In the genomic region with DNA sequence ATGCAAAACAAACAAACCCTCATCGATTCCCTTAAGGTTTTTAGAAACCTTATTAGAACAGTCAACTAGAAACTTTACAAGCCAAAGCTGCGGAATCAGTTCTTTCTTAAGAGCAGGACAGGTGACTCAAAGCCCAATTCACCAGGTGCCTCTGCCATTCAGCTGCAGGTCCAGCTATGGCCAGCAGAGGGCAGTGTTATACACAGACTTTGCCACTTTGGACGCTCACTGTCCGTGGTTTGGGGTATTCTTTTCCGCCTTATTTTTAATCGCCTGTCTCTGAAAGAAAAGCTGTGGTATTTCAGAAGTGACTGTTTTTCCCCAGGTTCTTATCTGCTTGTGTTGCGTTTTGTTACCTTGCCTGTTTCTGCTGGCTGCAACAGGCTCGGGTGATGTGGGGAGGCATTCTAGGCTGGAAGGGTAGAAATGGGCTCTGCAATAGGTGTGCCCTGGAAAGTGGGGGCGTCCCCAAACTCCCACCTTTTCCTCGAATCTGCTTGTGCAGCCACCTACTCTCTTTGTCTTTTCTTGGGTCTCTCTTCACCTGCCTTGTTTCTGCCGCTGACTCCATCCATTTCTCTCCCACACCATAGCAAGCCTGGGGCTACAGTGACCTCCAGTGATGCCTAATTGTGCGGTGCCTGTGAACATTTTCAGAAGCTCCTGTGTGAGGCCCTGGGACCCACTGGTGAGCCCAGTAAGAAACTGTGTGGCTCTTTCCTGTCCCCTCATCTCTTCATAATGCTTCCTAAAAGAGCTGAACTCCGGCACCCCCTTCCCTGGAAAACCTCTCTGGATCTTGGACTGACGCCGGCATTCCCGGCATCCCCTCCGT, we compare ENCODE assay signal across 8 mouse cellular contexts.
DNase-seq lines count a peak whose midpoint lies in the region; ATAC-seq lines count a peak whose summit lies in the region.

No protein-coding gene starts in this region.

- H3K27me3 ChIP-seq in stomach, embryonic 14.5 days (ENCODE audit: control insufficient read depth, insufficient read depth, low read length) = no peaks in the 10 kb centered on the region

- H3K4me1 ChIP-seq in stomach, embryonic 14.5 days (ENCODE audit: control insufficient read depth, insufficient read depth, low read length) = no peaks in the 10 kb centered on the region

- H3K4me3 ChIP-seq in stomach, embryonic 14.5 days (ENCODE audit: low read depth, low read length) = no peak overlapping the region

- no peaks in the 10 kb centered on the region for H3K9me3 ChIP-seq in stomach, embryonic 14.5 days (ENCODE audit: control insufficient read depth, low read depth, low read length)

- ATAC-seq in monocyte, adult 5-6 weeks (replicated peaks; ENCODE audit: insufficient number of reproducible peaks, low FRiP score, low TSS enrichment, poor library complexity, severe bottlenecking) = peak; percentile 84
- no peak for ATAC-seq in stomach, embryonic 14.5 days (ENCODE audit: insufficient number of reproducible peaks, insufficient read depth, low FRiP score, low read depth)

- no peak overlapping the region for H3K27ac ChIP-seq in stomach, embryonic 14.5 days (ENCODE audit: low read length)

- no peak overlapping the region for H3K9ac ChIP-seq in stomach, embryonic 14.5 days (replicated peaks; ENCODE audit: low read depth, low read length)

- peak overlapping the region; percentile 30 for H3K4me2 ChIP-seq in stomach, embryonic 14.5 days (replicated peaks; ENCODE audit: low read depth, low read length)

- H3K36me3 ChIP-seq in stomach, embryonic 14.5 days (ENCODE audit: control insufficient read depth, insufficient read depth, low read length) = no peaks in the 10 kb centered on the region

- WGBS in stomach, embryonic 14.5 days = 44% methylated on average over 17 of the region's 17 CpGs

- DNase-seq in ovary, postnatal 10 days (ENCODE audit: low spot score) = peak; percentile 60
- no peak for DNase-seq in ovary, adult 18-20 months (ENCODE audit: low spot score)
- DNase-seq in embryo, embryonic 11.5 days (ENCODE audit: low read depth, low spot score) = peak; percentile 61
- peak; percentile 17 to 67 for DNase-seq in heart, adult 9 months (ENCODE audit: low spot score in 2 of 2)
- DNase-seq in kidney, adult 8-10 months = peak; percentile 19 to 79
- DNase-seq in liver = peak; percentile 70
